Mouse (Mus musculus) hindbrain, embryonic 16.5 days (tissue): ENCODE data around the gene Nrp2. TPM values are rescaled to one million over a fixed set of nuclear protein-coding genes. Genes with fewer than 3 reads are reported as not detected.

ENCODE experiments used
- ATAC-seq: fragments of 200-750 bp; cut with Nextera tagmentation; 2 replicates; pipeline ENCODE4 v1.8.0; 2017; ENCODE audit warnings: moderate TSS enrichment, moderate library complexity
- H3K27ac ChIP-seq: fragments of 300-500 bp; sonication (generic); 2 replicates; pipeline ENCODE4 v1.5.1; 2014; ENCODE audit warnings: low read depth, mild to moderate bottlenecking, control low read depth, low read length, moderate library complexity
- H3K27me3 ChIP-seq: fragments of 300-500 bp; sonication (generic); replicated peaks from 2 replicates; pipeline ENCODE4 v1.6.1; 2014; ENCODE audit warnings: low read length; ENCODE audit not compliant: control insufficient read depth, insufficient read depth
- H3K36me3 ChIP-seq: fragments of 300-500 bp; sonication (generic); 2 replicates; pipeline ENCODE4 v1.6.1; 2014; ENCODE audit warnings: mild to moderate bottlenecking, low read length, moderate library complexity, mixed read lengths; ENCODE audit not compliant: control insufficient read depth, insufficient read depth
- H3K4me1 ChIP-seq: fragments of 300-500 bp; sonication (generic); 2 replicates; pipeline ENCODE4 v1.6.1; 2014; ENCODE audit warnings: low read depth, low read length; ENCODE audit not compliant: control insufficient read depth, insufficient read depth
- H3K4me2 ChIP-seq: fragments of 300-500 bp; sonication (generic); 2 replicates; pipeline ENCODE4 v1.6.1; 2014; ENCODE audit warnings: mild to moderate bottlenecking, low read length, control low read depth, moderate library complexity
- H3K4me3 ChIP-seq: fragments of 300-500 bp; sonication (generic); 2 replicates; pipeline ENCODE4 v1.5.1; 2014; ENCODE audit warnings: mild to moderate bottlenecking, low read length, control low read depth, moderate library complexity
- H3K9ac ChIP-seq: fragments of 300-500 bp; sonication (generic); 2 replicates; pipeline ENCODE4 v1.6.1; 2014; ENCODE audit warnings: low read depth, mild to moderate bottlenecking, control low read depth, low read length, moderate library complexity
- H3K9me3 ChIP-seq: fragments of 300-500 bp; sonication (generic); 2 replicates; pipeline ENCODE4 v1.6.1; 2014; ENCODE audit warnings: mild to moderate bottlenecking, low read length, moderate library complexity; ENCODE audit not compliant: control insufficient read depth
- WGBS: fragments of 180-500 bp; shearing (Covaris S2); extraction: QIAGEN DNeasy Blood & Tissue Kit; methylation state at CpG from one replicate; pipeline ENCODE4 v1.1.7; 2014; 5-methylcytosine and 5-hydroxymethylcytosine counted together
- polyA plus RNA-seq: library from polyadenylated mRNA; unstranded; fragments of >200 nt; fragmentation: Nextera tagmentation; extraction: Ambion mirVana; gene quantifications from 2 replicates; pipeline ENCODE4 v1.2.1, GENCODE M21; 2015

Gene Nrp2
- polyA plus RNA-seq, 1 experiment from 2014 or later, result 22.7 TPM

DNA sequence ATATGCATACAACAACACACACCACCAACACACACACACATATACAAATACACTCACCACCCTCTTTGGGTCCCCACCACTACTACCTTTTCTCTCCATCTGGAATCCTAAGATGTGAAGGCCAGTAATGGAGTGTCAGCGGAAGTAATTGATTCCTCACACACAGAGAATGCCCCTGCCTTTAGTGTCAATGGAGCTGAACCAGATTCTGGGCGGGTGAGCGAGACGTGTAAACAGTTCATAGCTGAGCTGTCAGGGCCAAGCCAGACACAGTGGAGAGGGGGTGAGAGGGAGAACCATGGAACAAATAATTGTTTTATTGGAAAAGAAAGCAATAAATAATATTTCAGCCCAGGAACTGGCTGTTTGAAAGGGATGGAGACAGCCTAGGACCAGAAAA is 24.1 kb downstream of the Nrp2 start:
- H3K9ac ChIP-seq, result no peak overlapping the region
- WGBS, result 18% methylated on average over 4 of the region's 4 CpGs
- H3K4me2 ChIP-seq, result no peak overlapping the region
- H3K4me1 ChIP-seq, result peaks cover 3% of the 10 kb centered on the region; the same call in 1 of the 2 replicates
- peak; percentile 53 for ATAC-seq
- no peak overlapping the region for H3K4me3 ChIP-seq
- no peak overlapping the region for H3K27ac ChIP-seq
- no peaks in the 10 kb centered on the region for H3K9me3 ChIP-seq
- H3K36me3 ChIP-seq, result no peaks in the 10 kb centered on the region
- H3K27me3 ChIP-seq, result no peaks in the 10 kb centered on the region

GRCm38 (mm10) chr1:62728421-62728820 is 25.3 kb downstream of the Nrp2 start:
- Histone ChIP-seq H3K4me1 (peaks cover 3% of the 10 kb centered on the region; the same call in 1 of the 2 replicates), H3K27me3 (no peaks in the 10 kb centered on the region), H3K9me3 (no peaks in the 10 kb centered on the region), H3K4me3 (no peak overlapping the region), H3K36me3 (no peaks in the 10 kb centered on the region), H3K4me2 (no peak overlapping the region), H3K9ac (no peak overlapping the region), H3K27ac (no peak overlapping the region)
- 39% methylated on average over 6 of the region's 6 CpGs for WGBS
- no peak for ATAC-seq

- H3K27ac ChIP-seq, result no peak overlapping the region
- no peak overlapping the region for H3K4me2 ChIP-seq
- no peak overlapping the region for H3K9ac ChIP-seq
- peaks cover 4% of the 10 kb centered on the region; the same call in 1 of the 2 replicates for H3K4me1 ChIP-seq
- no peaks in the 10 kb centered on the region for H3K27me3 ChIP-seq
- 69% methylated on average over 9 of the region's 9 CpGs for whole genome bisulfite sequencing
- H3K9me3 ChIP-seq, result no peaks in the 10 kb centered on the region
- H3K36me3 ChIP-seq, result no peaks in the 10 kb centered on the region
- no peak for ATAC-seq
- H3K4me3 ChIP-seq, result no peak overlapping the region
Observed at GRCm38 (mm10) chr1:62728926-62729325, 25.8 kb downstream of the Nrp2 start.

DNA sequence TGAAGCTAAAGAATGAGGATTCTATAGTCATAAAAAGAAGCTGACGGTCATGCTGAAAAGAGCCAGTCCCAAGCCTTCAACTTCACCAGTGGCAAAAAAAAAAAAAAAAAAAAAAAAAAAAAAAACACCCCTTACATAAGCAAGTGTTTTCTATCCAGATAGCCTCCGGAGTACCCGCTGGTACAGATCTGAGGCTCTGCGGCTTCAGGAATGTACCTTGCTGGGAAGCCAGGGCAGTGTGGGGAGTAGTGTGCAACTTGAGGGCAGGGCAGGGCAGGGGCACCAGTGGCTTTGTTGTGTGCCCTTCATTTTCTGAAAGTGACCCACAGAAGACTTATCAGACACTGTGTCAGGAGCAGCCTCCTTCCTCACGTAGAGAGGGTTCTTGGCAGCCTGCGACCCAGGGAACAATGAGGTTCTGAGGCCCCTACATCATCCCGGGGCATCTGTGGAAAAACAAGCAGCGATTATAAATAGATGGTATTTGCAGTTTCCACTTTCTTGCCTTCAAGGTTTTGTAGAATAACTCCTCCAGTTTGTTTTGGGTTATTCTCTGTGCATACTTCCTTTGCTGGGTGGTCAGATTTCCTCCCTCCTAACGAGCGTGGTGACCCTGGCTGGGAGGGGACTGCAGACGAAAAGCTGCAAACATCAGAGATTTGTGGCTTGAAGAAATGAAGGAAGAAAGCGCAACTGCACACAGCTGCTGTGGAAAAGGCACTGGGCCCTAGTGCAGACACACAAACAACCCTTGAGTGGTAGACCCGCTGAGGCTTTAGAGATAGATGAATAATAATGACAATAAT is 26.5 kb downstream of the Nrp2 start:
- Histone ChIP-seq H3K27me3 (no peaks in the 10 kb centered on the region), H3K9ac (no peak overlapping the region), H3K36me3 (no peaks in the 10 kb centered on the region), H3K27ac (no peak overlapping the region; the same call in 1 of the 2 replicates), H3K9me3 (no peaks in the 10 kb centered on the region), H3K4me2 (no peak overlapping the region), H3K4me3 (no peak overlapping the region), H3K4me1 (peaks cover 7% of the 10 kb centered on the region; the same call in 1 of the 2 replicates)
- WGBS, result 51% methylated on average over 13 of the region's 13 CpGs
- no peak for ATAC-seq

DNA sequence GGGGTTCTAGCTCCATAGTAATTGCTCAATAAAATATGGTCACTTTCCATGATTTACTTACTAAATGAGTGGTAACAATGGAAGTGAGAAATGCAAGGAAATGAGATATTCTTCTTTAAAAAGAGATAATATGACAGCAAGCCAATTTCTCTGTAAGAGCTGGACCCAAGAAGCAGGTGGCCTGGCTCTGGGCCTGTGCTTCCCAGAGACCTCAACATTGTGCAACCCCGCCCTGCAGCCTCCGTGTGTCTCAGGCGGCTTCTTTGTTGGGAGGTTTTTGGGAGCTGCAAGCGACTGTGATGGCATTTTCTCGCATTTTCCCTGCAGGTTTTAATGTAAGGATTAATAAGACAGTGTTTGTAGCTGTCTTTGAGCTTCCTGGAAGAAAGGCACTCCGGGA is 29.0 kb downstream of the Nrp2 start:
- ATAC-seq, result no peak
- Histone ChIP-seq H3K27ac (no peak overlapping the region), H3K9me3 (no peaks in the 10 kb centered on the region), H3K4me3 (no peak overlapping the region), H3K4me1 (peaks cover 7% of the 10 kb centered on the region; the same call in 1 of the 2 replicates), H3K9ac (no peak overlapping the region), H3K27me3 (no peaks in the 10 kb centered on the region), H3K36me3 (no peaks in the 10 kb centered on the region), H3K4me2 (no peak overlapping the region)
- WGBS, result 71% methylated on average over 6 of the region's 6 CpGs

DNA sequence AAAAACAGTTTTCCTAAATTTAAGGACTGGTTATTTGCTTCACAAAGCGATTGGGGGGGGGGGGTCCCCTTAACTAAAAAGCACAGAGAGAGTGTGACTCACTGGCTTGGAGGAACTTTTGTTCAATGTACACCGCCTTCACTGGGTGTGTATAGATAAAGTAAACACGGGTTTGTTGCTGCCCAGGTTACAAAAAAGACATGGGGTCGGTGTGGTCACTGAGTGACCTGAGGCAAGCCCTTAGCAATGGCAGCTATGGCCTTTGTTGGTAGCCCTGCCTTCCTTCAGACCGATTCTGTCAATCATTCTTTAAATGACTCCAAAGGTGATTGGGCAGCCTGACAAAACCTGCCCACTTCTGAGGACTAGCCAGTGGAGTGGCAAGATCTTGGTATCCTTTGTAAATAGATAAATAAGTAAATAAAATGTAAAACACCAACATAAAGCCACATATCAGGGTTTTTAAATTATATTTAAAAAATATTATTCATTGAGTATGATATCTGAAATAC is 31.4 kb downstream of the Nrp2 start:
- H3K9me3 ChIP-seq, result no peaks in the 10 kb centered on the region
- H3K27me3 ChIP-seq, result no peaks in the 10 kb centered on the region
- no peaks in the 10 kb centered on the region for H3K36me3 ChIP-seq
- H3K4me3 ChIP-seq, result no peak overlapping the region
- H3K4me2 ChIP-seq, result no peak overlapping the region
- 62% methylated on average over 5 of the region's 5 CpGs for WGBS
- ATAC-seq, result no peak
- H3K27ac ChIP-seq, result no peak overlapping the region
- peaks cover 4% of the 10 kb centered on the region; the same call in 1 of the 2 replicates for H3K4me1 ChIP-seq
- no peak overlapping the region for H3K9ac ChIP-seq

DNA sequence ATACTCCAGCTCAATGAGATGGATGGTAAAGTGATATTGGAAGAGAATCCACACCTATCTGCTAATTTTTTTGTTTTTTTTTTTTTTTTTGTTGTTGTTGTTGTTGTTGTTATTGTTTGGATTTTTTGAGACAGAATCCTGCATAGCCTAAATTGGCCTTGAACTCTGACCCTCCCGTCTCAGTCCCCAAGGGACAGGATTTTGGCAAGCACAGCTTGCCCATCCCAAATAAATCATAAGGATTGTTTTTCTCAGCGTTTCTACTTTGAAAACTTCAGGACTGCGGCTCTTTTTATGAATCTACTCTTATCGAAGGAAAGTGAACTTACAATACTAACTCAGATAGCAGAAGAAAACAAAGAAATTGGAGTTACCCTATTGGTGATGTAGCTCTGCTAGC is 31.9 kb downstream of the Nrp2 start:
- Histone ChIP-seq H3K9ac (no peak overlapping the region), H3K4me1 (peaks cover 4% of the 10 kb centered on the region; the same call in 1 of the 2 replicates), H3K4me2 (no peak overlapping the region), H3K4me3 (no peak overlapping the region), H3K36me3 (no peaks in the 10 kb centered on the region), H3K9me3 (no peaks in the 10 kb centered on the region), H3K27ac (no peak overlapping the region), H3K27me3 (no peaks in the 10 kb centered on the region)
- no peak for ATAC-seq
- WGBS, result 82% methylated on average over 4 of the region's 4 CpGs

DNA sequence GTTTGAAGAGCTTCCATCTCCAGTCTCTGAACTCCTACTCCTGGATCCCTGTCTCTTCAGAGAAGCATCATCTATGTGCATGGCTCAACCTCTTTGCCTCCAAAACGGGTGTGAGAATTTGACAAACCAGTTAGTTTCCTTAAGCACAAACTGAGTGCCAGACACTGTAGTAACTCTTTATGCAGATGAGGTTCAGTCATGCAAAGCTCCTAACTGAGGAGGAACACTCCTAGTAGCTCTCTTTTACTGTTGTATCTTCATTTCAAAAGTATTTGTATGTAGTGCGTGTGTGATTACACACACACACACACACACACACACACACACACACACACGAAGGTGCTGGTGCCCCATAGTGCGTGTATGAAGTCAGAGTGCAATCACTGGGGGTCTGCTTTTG is 32.8 kb downstream of the Nrp2 start:
- Histone ChIP-seq H3K9me3 (no peaks in the 10 kb centered on the region), H3K4me3 (no peak overlapping the region), H3K36me3 (0 out of 2 replicates have a peak, but pooled peaks cover 2% of the 10 kb centered on the region), H3K27ac (no peak overlapping the region), H3K4me2 (no peak overlapping the region), H3K9ac (no peak overlapping the region), H3K4me1 (peaks cover 4% of the 10 kb centered on the region; the same call in 1 of the 2 replicates), H3K27me3 (no peaks in the 10 kb centered on the region)
- ATAC-seq, result no peak
- WGBS, result 74% methylated on average over 4 of the region's 4 CpGs

DNA sequence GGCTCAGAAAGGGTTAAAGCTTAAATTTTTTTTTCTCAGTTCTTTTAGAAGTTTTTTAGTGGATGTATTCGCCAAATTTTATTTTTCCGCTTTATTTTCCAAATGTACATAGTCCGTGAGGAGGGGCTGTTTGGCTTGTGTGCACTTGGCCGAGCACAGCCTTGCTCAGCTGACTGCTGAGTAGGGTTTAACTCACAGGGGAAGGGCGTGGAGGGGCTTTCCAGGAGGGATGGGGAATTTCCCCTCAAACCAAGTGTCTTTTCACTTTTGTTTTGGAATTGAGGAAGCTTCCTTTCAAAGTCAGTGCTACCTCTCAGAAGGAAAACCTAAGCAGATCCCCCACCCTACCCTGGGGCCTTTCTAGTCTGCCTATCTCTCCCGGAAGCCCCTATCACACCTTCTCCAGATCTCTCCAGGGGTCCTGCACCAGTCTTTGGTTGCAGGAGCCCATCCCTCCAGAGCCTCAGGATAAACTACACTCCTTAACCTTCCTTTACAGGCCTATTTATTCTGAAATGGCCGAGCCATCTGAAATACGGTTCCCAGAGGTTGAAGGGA is 33.4 kb downstream of the Nrp2 start:
- no peak for ATAC-seq
- H3K4me2 ChIP-seq, result no peak overlapping the region
- WGBS, result 63% methylated on average over 8 of the region's 8 CpGs
- 0 out of 2 replicates have a peak, but pooled peaks cover 2% of the 10 kb centered on the region for H3K36me3 ChIP-seq
- H3K27ac ChIP-seq, result no peak overlapping the region
- H3K4me3 ChIP-seq, result no peak overlapping the region
- H3K9me3 ChIP-seq, result no peaks in the 10 kb centered on the region
- H3K4me1 ChIP-seq, result peaks cover 4% of the 10 kb centered on the region; the same call in 1 of the 2 replicates
- no peak overlapping the region for H3K9ac ChIP-seq
- H3K27me3 ChIP-seq, result no peaks in the 10 kb centered on the region
